Mouse (Mus musculus) erythroblast, adult 5-6 weeks (primary cell): ENCODE measurements around the gene Mgat4a. TPM values are rescaled to one million over a fixed set of nuclear protein-coding genes. Genes with fewer than 3 reads are reported as not detected.

Experiments
- ATAC-seq: replicated peaks from 2 replicates; pipeline ENCODE4 v1.8.0; 2016; ENCODE audit warnings: moderate number of reproducible peaks, mild to moderate bottlenecking, moderate TSS enrichment, inconsistent platforms; ENCODE audit not compliant: poor library complexity, low FRiP score, severe bottlenecking
- total RNA-seq, 2 experiments: library from RNA; stranded (forward) in 1 of 2; stranded (reverse) in 1 of 2; fragments of 150-400 nt in 1 of 2; fragments of 200-764, 138-1000 nt in 1 of 2; gene quantifications; 2 replicates each; pipeline versions ENCODE4 v1.2.3 to v1.2.4; 2015 to 2017; ENCODE audit warnings: low replicate concordance in 2 of 2

The Mgat4a gene
- total RNA-seq, 2 experiments from 2014 or later = 2.5 to 6.0 TPM

- no peak for ATAC-seq
Measured at GRCm38 (mm10) chr1:37473251-37473650, 67.6 kb downstream of the Mgat4a start.

- ATAC-seq = no peak
Measured at GRCm38 (mm10) chr1:37471179-37472148, 69.4 kb downstream of the Mgat4a start.

GRCm38 (mm10) chr1:37469007-37469406 lies 71.8 kb downstream of the Mgat4a start:
- ATAC-seq = no peak

GRCm38 (mm10) chr1:37467806-37468205 lies 73.0 kb downstream of the Mgat4a start:
- ATAC-seq = no peak

- no peak for ATAC-seq
Measured at GRCm38 (mm10) chr1:37466322-37466995, 74.4 kb downstream of the Mgat4a start.

GRCm38 (mm10) chr1:37464878-37465452 lies 75.9 kb downstream of the Mgat4a start:
- no peak for ATAC-seq

GRCm38 (mm10) chr1:37457546-37457945 lies 83.3 kb downstream of the Mgat4a start:
- no peak for ATAC-seq

GRCm38 (mm10) chr1:37451270-37451669 lies 89.5 kb downstream of the Mgat4a start:
- no peak for ATAC-seq

GRCm38 (mm10) chr1:37448361-37449095 lies 92.3 kb downstream of the Mgat4a start:
- ATAC-seq = no peak

- ATAC-seq = no peak
Measured at GRCm38 (mm10) chr1:37442848-37443835, 97.7 kb downstream of the Mgat4a start.

GRCm38 (mm10) chr1:37436419-37436818 lies 104.4 kb downstream of the Mgat4a start:
- ATAC-seq = peak; percentile 62

- ATAC-seq = peak; percentile 58
Measured at GRCm38 (mm10) chr1:37430297-37430840, 110.4 kb downstream of the Mgat4a start.

- ATAC-seq = peak; percentile 98
Measured at GRCm38 (mm10) chr1:37429366-37430296, 111.2 kb downstream of the Mgat4a start, which contains the start of the genes Coa5 and Unc50. Gene Coa5 (minus strand): TSS chr1:37430103. Gene Unc50 (plus strand): TSS chr1:37430139.

- no peak for ATAC-seq
Measured at GRCm38 (mm10) chr1:37428911-37429310, 111.9 kb downstream of the Mgat4a start.

GRCm38 (mm10) chr1:37427144-37427875 lies 113.5 kb downstream of the Mgat4a start:
- ATAC-seq = no peak

GRCm38 (mm10) chr1:37419420-37419819 lies 121.4 kb downstream of the Mgat4a start:
- peak; percentile 99 for ATAC-seq

GRCm38 (mm10) chr1:37415394-37415793 lies 125.4 kb downstream of the Mgat4a start:
- no peak for ATAC-seq
